Mouse (Mus musculus) lung, postnatal 0 days (tissue): ENCODE data around the gene Ndel1.

Experiments
- CTCF ChIP-seq: IDR thresholded peaks from 2 replicates; pipeline ENCODE4 v1.5.1; 2016; ENCODE audit warnings: antibody characterized with exemption, mild to moderate bottlenecking
- EP300 ChIP-seq: IDR thresholded peaks from 2 replicates; pipeline ENCODE4 v1.6.1; 2016; ENCODE audit warnings: antibody characterized with exemption, mild to moderate bottlenecking, control low read depth

DNA sequence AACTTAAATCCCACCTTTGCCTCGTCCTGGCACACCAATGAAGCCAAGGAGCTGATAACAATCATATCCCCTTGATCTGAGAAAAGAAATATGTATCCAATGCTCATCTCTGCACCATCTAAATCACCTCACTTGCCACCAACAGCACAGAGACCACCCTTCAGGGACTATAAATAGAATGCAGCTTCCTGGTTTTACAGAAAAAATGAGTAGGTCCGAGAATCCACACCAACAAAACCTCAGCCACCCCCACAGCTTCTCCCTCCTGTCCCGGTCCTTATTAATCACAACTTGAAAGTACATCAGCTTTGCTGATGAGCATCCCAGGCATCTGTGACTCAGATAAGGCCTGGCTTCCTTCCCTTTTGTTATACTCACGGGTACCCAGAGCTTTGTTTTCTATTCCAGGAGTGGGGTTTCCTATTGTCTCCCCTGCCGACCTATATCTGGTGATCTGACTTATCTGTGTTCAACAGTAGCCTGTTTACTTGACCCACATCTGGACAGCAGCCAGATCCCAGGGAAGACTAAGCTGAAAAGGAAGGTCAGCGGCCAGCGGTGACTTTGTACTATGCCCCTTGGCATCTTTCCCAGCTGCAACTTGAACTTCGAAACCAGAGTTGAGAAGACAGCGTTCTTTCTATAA, 7.0 kb downstream of the Ndel1 start:
- TF ChIP-seq CTCF (no peak), EP300 (peak; percentile 98)
